Mouse (Mus musculus): ENCODE measurements around the gene Tceal9.
A peak's percentile ranks its signal among the peaks of the same experiment; 100 is the strongest.
"Not testable (repeated sequence)": the region's sequence is repeated elsewhere in the genome, so short reads cannot be mapped to it uniquely, and the experiment has no call there.

The Tceal9 gene

DNA sequence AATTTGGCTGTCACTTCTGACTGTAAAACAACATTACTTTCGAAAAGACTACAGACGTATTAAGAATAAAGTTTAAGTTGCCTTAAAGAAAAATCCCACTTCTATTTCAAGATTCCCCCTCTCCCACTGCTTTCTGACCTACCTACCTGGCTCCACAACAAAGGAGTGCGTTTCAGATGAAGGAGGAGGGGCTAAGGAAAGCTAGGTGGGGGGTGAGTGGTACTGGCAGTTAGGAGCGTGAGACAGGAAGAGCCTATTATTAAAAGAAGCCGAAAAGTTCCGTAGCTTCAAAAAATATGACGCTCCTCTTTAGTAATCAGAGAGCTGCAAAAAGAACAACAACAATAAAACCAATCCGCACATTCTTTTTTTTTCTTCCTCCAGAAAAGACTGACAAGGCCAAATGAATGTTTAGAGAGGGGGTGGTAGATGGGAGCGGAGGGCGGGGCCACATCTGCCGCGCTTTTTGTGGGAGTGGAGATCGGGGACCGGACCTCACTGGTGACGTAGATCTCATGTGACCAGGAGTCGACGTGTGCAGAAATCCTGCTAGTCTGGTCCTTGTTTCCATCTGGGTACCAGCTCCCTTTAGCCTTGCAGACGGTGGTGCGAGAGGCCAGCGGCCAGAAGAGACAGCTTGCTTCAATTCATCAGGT lies at the start of gene Tceal9:
Gene Tceal9 (plus strand): TSS at position 506 of the 656 bp plus-strand sequence.
- DNase-seq, result peak; percentile 74

DNA sequence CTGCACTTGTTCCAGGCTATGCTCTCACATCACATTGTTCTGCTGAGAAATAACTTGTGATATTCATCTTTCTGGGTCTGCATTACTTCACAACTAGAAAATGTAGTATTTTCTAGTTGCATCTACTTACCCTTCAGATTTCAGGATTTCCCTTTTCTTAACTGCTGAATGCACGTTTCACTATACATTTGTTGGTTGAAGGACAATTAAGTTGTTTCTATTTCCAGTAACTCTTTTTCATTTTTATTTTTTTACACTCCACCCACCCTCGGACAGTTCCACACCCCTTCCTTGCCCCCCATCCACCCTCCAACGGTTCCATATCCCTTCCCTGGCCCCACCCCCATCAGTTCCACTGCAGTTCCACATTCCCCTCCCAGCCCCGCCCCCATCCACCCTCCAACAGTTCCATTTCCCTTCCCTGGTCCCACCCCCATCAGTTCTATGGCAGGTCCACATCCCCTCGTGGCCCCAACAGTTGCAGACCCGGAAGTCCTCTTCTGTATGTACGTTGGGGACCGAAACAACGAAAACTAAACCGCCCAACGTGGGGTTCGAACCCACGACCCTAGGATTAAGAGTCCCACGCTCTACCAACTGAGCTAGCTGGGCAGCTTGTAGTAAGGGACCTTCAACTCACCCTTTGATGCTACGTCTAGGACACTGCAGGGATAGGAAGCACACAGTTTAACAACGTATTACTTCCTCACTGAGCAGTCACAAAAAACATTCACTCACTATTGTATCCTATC lies 49.5 kb upstream of the Tceal9 start:
- no peak for DNase-seq

- peak; percentile 33 for DNase-seq
Measured at GRCm38 (mm10) chrX:136196873-136197272, 48.0 kb upstream of the Tceal9 start.

GRCm38 (mm10) chrX:136203257-136203656 lies 41.6 kb upstream of the Tceal9 start:
- DNase-seq, result no peak

DNA sequence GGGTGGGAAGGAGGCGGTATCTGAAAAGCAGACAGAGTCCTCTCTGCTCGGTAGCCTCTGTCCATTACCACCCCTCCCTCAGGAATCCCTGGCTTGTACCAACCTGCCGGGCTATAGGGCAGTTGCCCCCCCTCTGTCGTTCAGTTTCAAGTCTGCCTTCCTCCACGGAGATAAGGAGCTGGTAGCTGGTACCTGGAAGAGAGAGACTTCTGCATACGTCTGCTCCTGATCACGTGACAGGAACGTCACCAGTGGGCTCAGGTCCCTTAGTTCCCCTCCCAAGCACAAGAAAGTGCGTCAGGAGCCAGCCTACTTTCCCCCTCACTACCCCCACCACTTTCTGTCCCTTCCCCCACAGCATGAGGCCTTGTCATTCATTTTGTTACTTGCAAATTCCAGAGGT lies 41.2 kb upstream of the Tceal9 start, which contains the start of gene Tceal5:
Gene Tceal5 (minus strand): TSS at position 213 of the 403 bp plus-strand sequence.
- peak; percentile 2 for DNase-seq

DNA sequence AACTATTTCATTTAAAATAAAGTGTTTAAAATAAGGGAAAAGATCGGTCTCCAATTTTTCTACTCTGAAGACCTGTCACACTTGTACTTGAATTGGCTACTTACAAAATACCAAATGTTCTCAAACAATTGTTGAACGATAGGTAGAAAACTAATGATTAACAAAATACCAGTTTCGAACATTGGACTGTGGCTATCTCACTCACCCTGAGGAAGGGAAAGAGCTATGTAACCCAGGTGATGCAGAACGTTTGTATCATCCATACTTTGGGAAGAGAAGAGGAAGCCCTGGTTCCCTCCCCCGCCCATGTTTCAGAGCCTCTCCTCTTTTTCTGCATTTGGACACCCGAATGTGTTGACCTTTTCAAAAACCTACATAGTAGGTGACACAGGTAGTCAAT lies 40.5 kb upstream of the Tceal9 start:
- no peak for DNase-seq

- DNase-seq, result no peak
Measured at GRCm38 (mm10) chrX:136213396-136213795, 31.5 kb upstream of the Tceal9 start.

- DNase-seq, result not testable (repeated sequence)
Measured at GRCm38 (mm10) chrX:136214729-136215677, 29.9 kb upstream of the Tceal9 start, which contains the start of the genes Tceal7 and Bex1. Tceal7 (plus strand) TSS chrX:136214779. Bex1 (minus strand) TSS chrX:136215513.

DNA sequence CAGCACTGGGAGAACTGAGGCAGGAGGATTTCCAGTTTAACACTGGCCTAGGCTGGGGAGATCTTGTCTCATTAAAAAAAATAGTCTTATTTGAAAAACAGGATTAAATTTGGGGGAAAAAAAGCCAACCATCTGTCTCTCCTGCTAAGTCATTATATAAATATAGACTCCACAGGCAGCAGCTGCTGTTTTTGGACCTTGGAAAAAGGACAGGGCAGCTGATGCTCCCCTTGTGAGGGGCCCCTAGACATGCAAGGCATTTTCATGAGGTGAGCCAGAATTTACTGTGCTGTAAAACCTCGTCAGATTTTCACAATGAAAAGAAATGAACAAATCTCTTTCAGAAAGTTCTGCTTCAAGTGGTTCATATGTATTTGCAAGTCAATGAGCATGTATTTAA lies 28.6 kb upstream of the Tceal9 start:
- DNase-seq, result no peak

GRCm38 (mm10) chrX:136223714-136224113 lies 21.2 kb upstream of the Tceal9 start:
- no peak for DNase-seq

GRCm38 (mm10) chrX:136227768-136228167 lies 17.1 kb upstream of the Tceal9 start:
- DNase-seq, result no peak

- DNase-seq, result peak; percentile 65
Measured at GRCm38 (mm10) chrX:136238118-136238517, 6.8 kb upstream of the Tceal9 start.

GRCm38 (mm10) chrX:136243181-136243580 lies 1.7 kb upstream of the Tceal9 start:
- DNase-seq, result no peak

DNA sequence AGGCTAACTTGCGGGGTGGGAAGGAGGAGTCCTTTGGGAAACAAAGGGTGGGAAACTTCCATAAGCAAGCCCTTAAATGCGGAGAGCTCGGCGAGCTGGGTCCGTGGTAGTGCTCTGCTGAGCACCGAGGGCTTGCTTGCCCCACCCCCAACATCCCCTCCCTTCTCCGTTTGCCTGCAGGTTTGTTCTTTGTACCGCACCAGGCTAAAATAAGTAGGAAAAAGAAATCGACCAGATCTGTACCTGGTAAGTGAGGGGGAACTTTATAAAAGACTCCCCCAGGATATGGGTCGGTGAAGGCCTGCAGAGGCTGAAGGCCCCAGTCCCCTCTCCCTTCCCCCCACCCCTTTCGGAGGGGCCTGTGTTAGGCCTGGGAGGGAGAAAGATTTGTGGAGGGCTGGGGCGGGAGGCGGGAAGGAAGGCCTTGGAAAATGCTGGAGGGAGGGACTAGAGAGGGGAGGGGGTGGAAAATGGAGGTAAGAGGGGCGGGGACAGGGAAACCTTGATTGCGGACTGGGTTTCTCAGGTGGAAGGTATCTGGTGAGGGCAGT lies 717 bp downstream of the Tceal9 start:
- peak; percentile 11 for DNase-seq

GRCm38 (mm10) chrX:136248811-136249210 lies 3.9 kb downstream of the Tceal9 start:
- peak; percentile 44 for DNase-seq

GRCm38 (mm10) chrX:136249671-136250070 lies 4.8 kb downstream of the Tceal9 start:
- no peak for DNase-seq

GRCm38 (mm10) chrX:136252023-136252729 lies 7.3 kb downstream of the Tceal9 start:
- DNase-seq, result no peak

DNA sequence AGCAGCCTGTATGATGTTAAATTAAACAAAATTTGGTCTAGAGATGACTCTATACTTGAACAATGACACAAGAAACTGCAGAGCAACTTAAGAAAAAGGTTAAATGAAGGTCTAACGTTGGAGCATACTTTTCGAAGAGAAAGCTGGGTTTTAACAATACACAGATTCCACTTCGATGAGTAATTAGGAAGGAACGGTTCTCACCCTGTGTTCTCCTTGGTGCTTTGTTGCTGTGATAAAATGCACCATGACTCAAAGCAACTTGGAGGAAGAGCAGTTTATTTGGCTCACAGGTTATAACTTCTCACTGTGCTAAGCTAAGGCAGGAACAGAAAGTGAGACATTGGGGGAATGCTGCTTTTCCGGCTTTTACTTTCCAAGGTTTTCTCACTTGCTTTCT lies 22.8 kb downstream of the Tceal9 start:
- no peak for DNase-seq

- no peak for DNase-seq
Measured at GRCm38 (mm10) chrX:136268173-136268572, 23.3 kb downstream of the Tceal9 start.

DNA sequence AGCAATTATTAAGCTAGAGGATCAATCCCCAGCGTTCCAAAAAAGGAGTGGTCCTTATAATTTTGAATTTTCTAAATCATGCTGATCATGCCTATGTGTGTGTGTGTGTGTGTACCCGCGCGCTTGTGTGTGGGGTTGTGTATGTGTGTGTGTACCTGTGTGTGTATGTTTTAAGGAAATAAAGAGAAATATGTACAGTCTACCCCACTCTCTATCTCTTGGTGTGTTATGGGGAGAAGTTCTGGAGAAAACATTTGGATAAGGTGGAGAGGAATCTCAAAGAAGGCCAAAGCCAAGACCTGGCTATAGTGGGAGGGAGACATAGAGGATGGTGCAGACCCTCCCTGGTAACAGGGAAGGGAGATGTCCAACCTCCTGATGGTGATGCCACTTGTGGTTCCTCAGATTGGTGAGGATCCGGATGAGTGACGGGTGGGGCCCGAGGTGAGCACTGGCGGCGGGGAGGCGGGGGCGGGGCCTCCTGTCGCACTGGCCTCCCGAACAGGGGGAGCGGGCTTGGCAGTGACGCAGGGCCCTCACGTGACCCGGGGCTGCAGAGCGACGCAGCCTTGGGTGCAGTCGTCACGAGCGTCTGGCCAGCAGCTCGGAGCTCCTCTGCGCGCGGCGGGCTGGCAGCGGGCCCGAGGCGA lies 25.0 kb downstream of the Tceal9 start, which contains the start of gene Bex3:
Gene Bex3 (plus strand): TSS at position 511 of the 650 bp plus-strand sequence.
- DNase-seq, result peak; percentile 35

DNA sequence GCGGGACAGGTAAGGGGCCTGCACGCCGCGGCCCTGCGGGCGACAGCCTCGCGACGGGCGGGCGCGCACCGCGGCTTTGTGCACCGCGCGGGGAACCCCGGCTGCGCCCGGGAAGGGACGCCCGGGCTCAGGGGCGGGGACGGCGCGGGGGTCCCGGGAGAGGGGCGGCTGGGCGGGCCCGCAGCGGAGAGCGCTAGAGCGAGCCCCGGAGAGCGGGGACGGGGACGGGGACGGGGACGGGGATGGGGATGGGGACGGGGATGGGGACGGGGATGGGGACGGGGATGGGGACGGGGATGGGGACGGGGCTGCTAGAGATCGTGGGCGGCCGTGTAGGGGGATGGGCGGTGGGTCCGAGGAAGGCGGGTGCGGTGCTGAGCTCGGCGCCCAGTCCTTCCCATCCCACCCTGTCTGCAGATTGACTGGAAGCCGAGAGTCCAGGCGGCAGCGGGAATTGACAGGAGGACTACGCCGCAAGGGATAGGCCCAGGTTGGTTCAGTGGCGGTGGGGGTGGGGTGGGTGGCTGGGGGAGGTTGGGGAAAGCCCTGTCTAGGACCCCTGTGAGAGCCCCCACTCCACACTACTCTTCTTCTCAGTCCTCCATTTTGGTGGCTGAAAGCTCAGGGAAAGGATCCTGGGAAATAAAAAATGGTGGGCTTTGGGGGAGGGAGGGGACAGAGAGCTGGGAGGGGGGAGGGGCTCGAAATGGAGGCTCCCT lies 25.7 kb downstream of the Tceal9 start:
- DNase-seq, result not testable (repeated sequence)
